Mouse (Mus musculus): ENCODE data around the gene Klf3. TPM values are rescaled to one million over a fixed set of nuclear protein-coding genes. Genes with fewer than 3 reads are reported as not detected.

The Klf3 gene
- 75.2 and 111 TPM in 2 replicates for polyA plus RNA-seq (2012; rRNA removed)

DNA sequence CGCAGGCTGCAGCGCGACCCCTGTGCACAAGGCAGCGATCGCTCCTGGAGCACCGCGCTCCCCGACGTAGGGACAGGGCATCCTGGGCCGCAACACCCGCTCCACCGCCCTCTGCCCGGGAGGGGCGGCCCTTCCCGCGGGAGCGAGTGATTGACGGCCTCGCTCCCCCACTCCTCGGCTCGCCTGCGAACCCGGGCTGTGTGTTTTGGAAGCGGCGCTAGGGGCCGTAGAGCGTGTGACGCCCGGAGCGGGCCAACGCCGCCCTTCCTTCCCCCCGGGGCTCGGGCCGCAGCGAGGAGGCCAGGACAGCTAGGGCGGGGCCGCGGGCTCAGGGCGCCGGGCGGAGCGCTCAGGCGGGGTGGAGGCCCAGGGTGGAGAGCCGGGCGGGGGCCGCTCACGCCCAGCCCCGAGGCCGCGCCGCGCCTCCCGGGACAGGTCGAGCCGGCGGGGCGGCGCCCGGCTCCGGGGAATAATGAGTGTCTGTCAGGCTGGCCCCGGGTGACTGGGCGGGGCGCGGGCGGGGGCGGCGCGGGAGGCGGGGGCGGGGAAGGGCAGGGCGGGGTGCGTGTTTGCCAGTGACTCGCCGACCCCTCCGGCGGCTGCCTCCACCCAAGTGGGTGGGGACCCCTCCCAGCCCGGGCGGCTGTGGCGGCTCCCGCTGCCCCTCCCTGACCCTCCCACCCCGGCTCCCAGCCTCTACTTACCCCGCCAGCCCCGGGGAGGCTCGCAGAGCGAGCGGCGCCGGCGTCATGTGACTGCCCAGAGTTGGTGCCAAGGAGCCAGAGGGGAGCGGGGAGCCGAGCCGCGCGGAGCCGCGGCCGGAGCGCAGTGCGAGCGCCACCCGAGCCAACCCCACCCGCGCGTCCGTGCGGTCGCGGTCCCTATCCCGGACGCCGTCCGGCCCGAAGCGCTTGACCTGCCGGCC, at the start of gene Klf3:
Klf3 (plus strand) TSS at position 594 of the 925 bp plus-strand sequence.
- no peaks in the 10 kb centered on the region for H3K27me3 ChIP-seq (ENCODE audit: control insufficient read depth, insufficient read depth, low read length)
- DNase-seq (ENCODE audit: low read depth in 1 of 2, low spot score in 2 of 2): peak; percentile 70 to 94
- H3K4me3 ChIP-seq (ENCODE audit: extremely low read depth, insufficient read depth, insufficient read length): peak within 1 kb of the TSS; percentile 81
- peaks cover 12% of the 10 kb centered on the region for H3K4me1 ChIP-seq (ENCODE audit: control insufficient read depth, insufficient read depth, insufficient read length)
- no peaks in the 10 kb centered on the region for H3K36me3 ChIP-seq (ENCODE audit: control insufficient read depth, insufficient read depth, low read length)
- no peak for TF ChIP-seq CTCF (IDR thresholded peaks at IDR 0.05; ENCODE audit: extremely low read depth, insufficient read depth, insufficient read length, insufficient replicate concordance)
- peak; percentile 87 for TF ChIP-seq POLR2A (IDR thresholded peaks at IDR 0.05; ENCODE audit: low read depth, low read length)
- under 1% methylated on average over 100 of the region's 116 CpGs for whole genome bisulfite sequencing
- H3K27ac ChIP-seq (ENCODE audit: insufficient read depth, low read length): peak within 1 kb of the TSS; percentile 99

DNA sequence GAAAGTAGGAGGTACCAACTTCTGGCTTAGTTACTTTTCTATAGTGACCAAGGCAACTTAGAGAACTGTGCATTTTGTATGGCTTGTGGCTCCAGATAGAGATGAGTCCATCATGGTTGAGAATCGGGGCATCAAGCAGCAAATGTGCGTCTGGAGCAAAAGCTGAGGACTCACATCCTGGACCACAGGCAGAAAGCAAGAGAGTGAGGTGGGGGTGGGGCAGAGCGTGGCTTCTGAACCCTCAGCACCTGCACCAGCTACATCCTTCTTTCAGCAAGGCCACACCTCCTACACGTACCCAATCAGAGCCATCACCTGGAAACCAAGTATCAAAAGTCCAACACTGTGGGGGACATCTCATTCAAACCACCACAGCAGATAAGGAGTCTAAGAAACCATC, 40.9 kb upstream of the Klf3 start:
- no peak for TF ChIP-seq POLR2A (IDR thresholded peaks at IDR 0.05; ENCODE audit: low read depth, low read length)
- TF ChIP-seq CTCF (IDR thresholded peaks at IDR 0.05; ENCODE audit: extremely low read depth, insufficient read depth, insufficient read length, insufficient replicate concordance): no peak
- Histone ChIP-seq H3K27ac (ENCODE audit: insufficient read depth, low read length) (no peak overlapping the region), H3K4me1 (ENCODE audit: control insufficient read depth, insufficient read depth, insufficient read length) (peaks cover 7% of the 10 kb centered on the region; the same call in 1 of the 2 replicates), H3K36me3 (ENCODE audit: control insufficient read depth, insufficient read depth, low read length) (no peaks in the 10 kb centered on the region), H3K4me3 (ENCODE audit: extremely low read depth, insufficient read depth, insufficient read length) (no peak overlapping the region), H3K27me3 (ENCODE audit: control insufficient read depth, insufficient read depth, low read length) (no peaks in the 10 kb centered on the region)
- no peak for DNase-seq (ENCODE audit: low read depth in 1 of 2, low spot score in 2 of 2)
- WGBS: 77% methylated on average over 4 of the region's 4 CpGs

DNA sequence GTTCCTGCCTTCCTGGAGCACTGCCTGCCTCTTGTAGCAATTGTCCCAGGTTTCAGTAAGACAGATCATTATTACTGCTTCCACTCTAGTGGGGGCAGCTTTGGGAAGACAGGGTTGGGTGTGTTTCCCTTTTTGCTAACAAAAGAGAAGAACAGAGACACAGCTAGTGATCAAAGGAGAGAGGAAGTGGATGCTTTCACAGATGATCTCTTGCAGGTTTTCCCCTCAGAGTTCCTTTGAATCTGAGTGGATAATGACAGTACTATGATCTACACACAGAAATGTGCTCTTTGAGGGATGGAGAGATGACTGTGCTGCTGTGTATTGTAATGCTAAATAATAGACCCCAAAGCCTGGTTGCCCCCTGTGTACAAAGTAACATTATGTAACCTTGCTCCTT, 38.7 kb upstream of the Klf3 start:
- no peak for DNase-seq (ENCODE audit: low read depth in 1 of 2, low spot score in 2 of 2)
- Histone ChIP-seq H3K4me3 (ENCODE audit: extremely low read depth, insufficient read depth, insufficient read length) (no peak overlapping the region), H3K27ac (ENCODE audit: insufficient read depth, low read length) (no peak overlapping the region), H3K27me3 (ENCODE audit: control insufficient read depth, insufficient read depth, low read length) (no peaks in the 10 kb centered on the region), H3K36me3 (ENCODE audit: control insufficient read depth, insufficient read depth, low read length) (no peaks in the 10 kb centered on the region), H3K4me1 (ENCODE audit: control insufficient read depth, insufficient read depth, insufficient read length) (peaks cover 7% of the 10 kb centered on the region; the same call in 1 of the 2 replicates)
- no peak for TF ChIP-seq CTCF (IDR thresholded peaks at IDR 0.05; ENCODE audit: extremely low read depth, insufficient read depth, insufficient read length, insufficient replicate concordance)
- no peak for TF ChIP-seq POLR2A (IDR thresholded peaks at IDR 0.05; ENCODE audit: low read depth, low read length)

DNA sequence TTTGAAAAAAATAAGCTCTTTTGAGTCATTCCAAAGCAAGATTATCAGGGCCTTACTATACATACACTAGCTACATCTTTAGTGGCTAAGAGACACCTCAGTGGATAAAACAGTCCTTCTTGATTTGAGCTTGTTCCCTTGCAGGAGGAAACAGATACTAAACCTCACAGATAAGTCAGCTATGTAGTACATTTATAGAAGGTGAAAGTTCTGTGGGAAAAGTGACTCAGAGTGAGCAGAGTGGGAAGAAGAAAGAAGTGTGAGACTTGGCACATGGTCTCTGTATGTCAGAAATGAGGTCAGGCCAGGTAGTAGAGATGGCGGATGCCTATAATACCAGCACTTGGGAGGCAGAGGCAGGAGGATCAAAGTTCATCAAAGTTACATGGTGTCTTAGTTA, 37.4 kb upstream of the Klf3 start:
- H3K4me1 ChIP-seq (ENCODE audit: control insufficient read depth, insufficient read depth, insufficient read length): peaks cover 7% of the 10 kb centered on the region; the same call in 1 of the 2 replicates
- DNase-seq (ENCODE audit: low read depth in 1 of 2, low spot score in 2 of 2): no peak
- WGBS: 93% methylated on average over 1 of the region's 1 CpGs

DNA sequence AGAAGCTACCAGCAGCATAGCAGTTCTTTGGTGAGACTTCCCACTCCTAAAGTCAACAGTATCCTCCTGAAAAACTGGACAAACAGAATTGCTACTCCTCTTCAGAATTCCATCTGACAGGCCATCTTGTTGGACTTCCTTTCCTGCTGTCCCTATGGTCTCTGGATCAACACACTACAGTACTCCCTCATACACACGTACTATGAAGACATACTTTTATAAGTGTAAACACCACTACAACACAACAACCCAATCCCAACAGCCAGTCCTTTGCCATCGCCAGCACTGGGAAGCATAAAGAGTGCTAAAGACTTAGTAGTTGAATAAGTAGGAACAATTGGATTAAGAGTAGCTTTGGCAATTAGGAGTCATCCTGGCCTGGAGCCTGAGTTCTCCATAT, 36.6 kb upstream of the Klf3 start:
- no peak for DNase-seq (ENCODE audit: low read depth in 1 of 2, low spot score in 2 of 2)
- Histone ChIP-seq H3K36me3 (ENCODE audit: control insufficient read depth, insufficient read depth, low read length) (no peaks in the 10 kb centered on the region), H3K27me3 (ENCODE audit: control insufficient read depth, insufficient read depth, low read length) (no peaks in the 10 kb centered on the region), H3K4me1 (ENCODE audit: control insufficient read depth, insufficient read depth, insufficient read length) (peaks cover 7% of the 10 kb centered on the region; the same call in 1 of the 2 replicates), H3K27ac (ENCODE audit: insufficient read depth, low read length) (no peak overlapping the region), H3K4me3 (ENCODE audit: extremely low read depth, insufficient read depth, insufficient read length) (no peak overlapping the region)
- no peak for TF ChIP-seq CTCF (IDR thresholded peaks at IDR 0.05; ENCODE audit: extremely low read depth, insufficient read depth, insufficient read length, insufficient replicate concordance)
- no peak for TF ChIP-seq POLR2A (IDR thresholded peaks at IDR 0.05; ENCODE audit: low read depth, low read length)
- WGBS: 91% methylated on average over 2 of the region's 2 CpGs

More for the DNA sequence above, 37.4 kb upstream of the Klf3 start:
- Histone ChIP-seq H3K27me3 (ENCODE audit: control insufficient read depth, insufficient read depth, low read length) (no peaks in the 10 kb centered on the region), H3K4me3 (ENCODE audit: extremely low read depth, insufficient read depth, insufficient read length) (no peak overlapping the region), H3K36me3 (ENCODE audit: control insufficient read depth, insufficient read depth, low read length) (no peaks in the 10 kb centered on the region), H3K27ac (ENCODE audit: insufficient read depth, low read length) (no peak overlapping the region)
- no peak for TF ChIP-seq POLR2A (IDR thresholded peaks at IDR 0.05; ENCODE audit: low read depth, low read length)
- no peak for TF ChIP-seq CTCF (IDR thresholded peaks at IDR 0.05; ENCODE audit: extremely low read depth, insufficient read depth, insufficient read length, insufficient replicate concordance)

- H3K4me1 ChIP-seq (ENCODE audit: control insufficient read depth, insufficient read depth, insufficient read length): no peaks in the 10 kb centered on the region
- DNase-seq (ENCODE audit: low read depth in 1 of 2, low spot score in 2 of 2): no peak
- no peak overlapping the region for H3K4me3 ChIP-seq (ENCODE audit: extremely low read depth, insufficient read depth, insufficient read length)
- H3K27ac ChIP-seq (ENCODE audit: insufficient read depth, low read length): no peak overlapping the region
- TF ChIP-seq CTCF (IDR thresholded peaks at IDR 0.05; ENCODE audit: extremely low read depth, insufficient read depth, insufficient read length, insufficient replicate concordance): no peak
- TF ChIP-seq POLR2A (IDR thresholded peaks at IDR 0.05; ENCODE audit: low read depth, low read length): no peak
- H3K36me3 ChIP-seq (ENCODE audit: control insufficient read depth, insufficient read depth, low read length): no peaks in the 10 kb centered on the region
- H3K27me3 ChIP-seq (ENCODE audit: control insufficient read depth, insufficient read depth, low read length): no peaks in the 10 kb centered on the region
- WGBS: 72% methylated on average over 2 of the region's 2 CpGs
Measured at GRCm38 (mm10) chr5:64771619-64772018, 31.6 kb upstream of the Klf3 start.

DNA sequence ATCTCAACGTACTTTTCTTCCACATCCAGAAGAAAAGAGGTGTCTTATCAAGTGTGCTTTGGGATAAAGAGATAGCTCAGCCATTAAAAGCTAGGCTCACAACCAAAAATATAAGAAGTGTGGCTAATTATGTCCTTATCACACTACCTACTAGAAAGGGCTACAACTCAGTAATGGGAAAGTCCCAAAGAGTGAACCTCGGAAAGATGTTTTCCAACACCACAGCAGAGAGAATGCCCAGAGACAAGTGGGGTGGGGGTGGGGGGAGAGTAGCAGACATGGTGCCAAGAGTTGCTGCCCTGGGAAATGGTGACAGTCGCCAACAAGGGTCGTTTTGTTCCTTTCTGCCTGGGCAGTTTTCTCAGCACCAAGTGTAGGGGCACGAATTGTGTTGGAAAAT, 25.0 kb upstream of the Klf3 start:
- TF ChIP-seq POLR2A (IDR thresholded peaks at IDR 0.05; ENCODE audit: low read depth, low read length) (no peak), CTCF (IDR thresholded peaks at IDR 0.05; ENCODE audit: extremely low read depth, insufficient read depth, insufficient read length, insufficient replicate concordance) (no peak)
- Histone ChIP-seq H3K4me3 (ENCODE audit: extremely low read depth, insufficient read depth, insufficient read length) (no peak overlapping the region), H3K4me1 (ENCODE audit: control insufficient read depth, insufficient read depth, insufficient read length) (peaks cover 8% of the 10 kb centered on the region), H3K27me3 (ENCODE audit: control insufficient read depth, insufficient read depth, low read length) (no peaks in the 10 kb centered on the region), H3K27ac (ENCODE audit: insufficient read depth, low read length) (no peak overlapping the region), H3K36me3 (ENCODE audit: control insufficient read depth, insufficient read depth, low read length) (no peaks in the 10 kb centered on the region)
- WGBS: 74% methylated on average over 5 of the region's 5 CpGs
- DNase-seq (ENCODE audit: low read depth in 1 of 2, low spot score in 2 of 2): no peak

All from spleen, adult 2 months (tissue).